Mouse (Mus musculus) hindbrain, embryonic 12.5 days (tissue): ENCODE data around the gene Cd70. TPM values are rescaled to one million over a fixed set of nuclear protein-coding genes. Genes with fewer than 3 reads are reported as not detected.
A peak's percentile ranks its signal among the peaks of the same experiment; 100 is the strongest.

Experiments used
- ATAC-seq: fragments of 200-750 bp; cut with Nextera tagmentation; 2 replicates; pipeline ENCODE4 v1.8.0; 2017; ENCODE audit warnings: moderate TSS enrichment; ENCODE audit not compliant: low FRiP score
- H3K27ac ChIP-seq: fragments of 300-500 bp; sonication (generic); 2 replicates; pipeline ENCODE4 v1.5.1; 2016; ENCODE audit warnings: mild to moderate bottlenecking
- H3K27me3 ChIP-seq: fragments of 300-500 bp; sonication (generic); 2 replicates; pipeline ENCODE4 v1.6.1; 2016; ENCODE audit warnings: mild to moderate bottlenecking
- H3K36me3 ChIP-seq: fragments of 300-500 bp; sonication (generic); 2 replicates; pipeline ENCODE4 v1.6.1; 2016; ENCODE audit warnings: mild to moderate bottlenecking
- H3K4me1 ChIP-seq: fragments of 300-500 bp; sonication (generic); 2 replicates; pipeline ENCODE4 v1.6.1; 2016
- H3K4me2 ChIP-seq: fragments of 300-500 bp; sonication (generic); replicated peaks from 2 replicates; pipeline ENCODE4 v1.6.1; 2016; ENCODE audit warnings: mild to moderate bottlenecking
- H3K4me3 ChIP-seq: fragments of 300-500 bp; sonication (generic); 2 replicates; pipeline ENCODE4 v1.5.1; 2016; ENCODE audit warnings: mild to moderate bottlenecking
- H3K9ac ChIP-seq: fragments of 300-500 bp; sonication (generic); 2 replicates; pipeline ENCODE4 v1.6.1; 2016; ENCODE audit warnings: mild to moderate bottlenecking, moderate library complexity
- H3K9me3 ChIP-seq: fragments of 300-500 bp; sonication (generic); replicated peaks from 2 replicates; pipeline ENCODE4 v1.6.1; 2016; ENCODE audit warnings: mild to moderate bottlenecking
- WGBS: fragments of 180-500 bp; shearing (Covaris S2); methylation state at CpG from one replicate; pipeline ENCODE4 v1.1.7; 2016; 5-methylcytosine and 5-hydroxymethylcytosine counted together
- polyA plus RNA-seq: library from polyadenylated mRNA; unstranded; fragments of >200 nt; fragmentation: Nextera tagmentation; extraction: Ambion mirVana; gene quantifications from 2 replicates; pipeline ENCODE4 v1.2.1, GENCODE M21; 2016

Cd70 gene
- 0.48 TPM in 1 of 2 replicates, not detected in the other for polyA plus RNA-seq

GRCm38 (mm10) chr17:57148994-57149803 is at the start of gene Cd70:
Cd70 (minus strand) TSS chr17:57149777.
- Histone ChIP-seq H3K9ac (peak within 1 kb of the TSS; percentile 51), H3K27ac (no peak within 1 kb of the TSS), H3K9me3 (no peaks in the 10 kb centered on the region), H3K4me1 (peaks cover 9% of the 10 kb centered on the region), H3K4me2 (peak within 1 kb of the TSS; percentile 65), H3K4me3 (peak within 1 kb of the TSS; percentile 33), H3K36me3 (no peaks in the 10 kb centered on the region), H3K27me3 (peaks cover 46% of the 10 kb centered on the region)
- ATAC-seq, result no peak; the same call in 1 of the 2 replicates
- 5% methylated on average over 38 of the region's 39 CpGs for WGBS

DNA sequence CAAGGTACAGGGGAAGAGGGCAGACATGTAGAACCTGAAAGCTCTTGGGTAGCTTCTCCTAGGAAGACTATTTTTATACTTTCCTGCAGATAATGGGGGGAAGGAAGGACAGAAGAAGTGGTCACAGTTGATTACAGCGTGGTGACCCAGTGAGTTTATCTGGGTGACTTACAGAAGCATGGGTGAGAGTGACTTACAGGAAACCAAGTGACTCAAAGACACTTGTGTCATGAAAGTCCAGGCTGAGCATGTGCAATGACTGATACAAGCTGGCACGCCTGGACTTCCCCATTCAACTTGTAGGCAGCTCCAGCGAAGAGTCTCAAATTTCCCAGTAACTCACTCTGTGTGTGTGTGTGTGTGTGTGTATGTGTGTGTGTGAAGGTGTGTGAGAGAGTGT is 48.7 kb upstream of the Cd70 start:
- no peaks in the 10 kb centered on the region for H3K9me3 ChIP-seq
- no peak overlapping the region for H3K4me2 ChIP-seq
- no peaks in the 10 kb centered on the region for H3K27me3 ChIP-seq
- no peaks in the 10 kb centered on the region for H3K4me1 ChIP-seq
- WGBS, result 84% methylated on average over 3 of the region's 3 CpGs
- H3K4me3 ChIP-seq, result no peak overlapping the region
- ATAC-seq, result no peak
- H3K9ac ChIP-seq, result no peak overlapping the region
- H3K36me3 ChIP-seq, result no peaks in the 10 kb centered on the region
- no peak overlapping the region for H3K27ac ChIP-seq

DNA sequence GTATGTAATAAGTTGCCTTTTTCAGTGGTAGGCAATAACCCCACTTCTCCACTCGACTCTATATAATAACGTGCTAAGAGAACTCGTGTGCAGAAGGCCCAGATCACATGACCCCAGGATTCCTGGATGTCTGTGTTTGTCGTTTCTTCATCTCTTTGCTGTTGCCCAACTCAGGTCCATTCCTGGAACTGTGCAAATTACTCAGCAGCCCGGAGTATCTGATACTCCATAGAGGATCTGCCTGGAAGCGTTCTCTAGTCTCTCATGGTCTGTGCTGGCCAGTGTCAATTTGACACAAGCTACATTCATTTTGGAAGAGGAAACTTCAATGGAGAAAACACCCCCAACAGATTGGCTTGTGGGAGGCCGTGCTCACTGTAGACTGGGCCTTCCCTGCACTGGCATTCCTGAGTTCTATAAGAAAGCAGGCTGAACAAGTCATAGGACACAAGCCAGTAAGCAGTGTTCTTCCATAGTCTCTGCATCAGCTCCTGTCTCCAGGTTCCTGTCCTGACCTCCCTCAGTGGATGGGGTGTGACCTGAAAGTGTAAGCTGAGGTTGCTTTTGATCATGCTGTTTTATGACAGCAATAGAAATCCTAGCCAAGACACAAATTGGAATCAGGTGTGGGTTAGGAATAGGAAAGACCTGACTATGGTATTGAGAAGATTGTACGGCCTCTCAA is 45.9 kb upstream of the Cd70 start:
- ATAC-seq, result no peak
- H3K36me3 ChIP-seq, result no peaks in the 10 kb centered on the region
- WGBS, result 83% methylated on average over 8 of the region's 8 CpGs
- H3K4me3 ChIP-seq, result no peak overlapping the region
- no peaks in the 10 kb centered on the region for H3K27me3 ChIP-seq
- no peaks in the 10 kb centered on the region for H3K9me3 ChIP-seq
- no peaks in the 10 kb centered on the region for H3K4me1 ChIP-seq
- no peak overlapping the region for H3K9ac ChIP-seq
- H3K4me2 ChIP-seq, result no peak overlapping the region
- no peak overlapping the region for H3K27ac ChIP-seq

DNA sequence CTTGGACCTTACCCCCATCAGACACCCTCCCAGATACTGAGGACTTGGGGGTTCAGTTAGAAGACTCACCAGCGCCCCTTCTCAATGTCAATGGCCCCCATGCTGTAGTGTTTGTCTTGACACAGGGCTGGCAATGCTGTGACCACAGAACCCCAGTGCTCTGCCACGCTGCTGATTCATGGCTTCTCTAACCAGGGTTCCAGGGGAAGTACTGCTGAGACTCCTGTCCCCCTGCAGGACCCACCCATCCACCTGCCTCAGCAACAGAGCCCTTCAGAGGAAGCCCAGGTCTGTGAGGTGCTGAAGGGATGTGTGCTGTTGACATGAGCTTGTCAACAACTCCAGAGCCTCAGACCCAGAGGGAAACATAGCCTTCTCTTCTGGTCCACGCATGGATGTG is 45.2 kb upstream of the Cd70 start:
- no peaks in the 10 kb centered on the region for H3K4me1 ChIP-seq
- H3K27ac ChIP-seq, result no peak overlapping the region
- WGBS, result 74% methylated on average over 3 of the region's 3 CpGs
- no peak for ATAC-seq
- no peak overlapping the region for H3K4me2 ChIP-seq
- H3K9me3 ChIP-seq, result no peaks in the 10 kb centered on the region
- H3K27me3 ChIP-seq, result no peaks in the 10 kb centered on the region
- no peak overlapping the region for H3K9ac ChIP-seq
- H3K36me3 ChIP-seq, result no peaks in the 10 kb centered on the region
- H3K4me3 ChIP-seq, result no peak overlapping the region

GRCm38 (mm10) chr17:57194041-57194507 is 44.5 kb upstream of the Cd70 start, which contains the start of gene Tnfsf14:
Tnfsf14 (minus strand) TSS chr17:57194177.
- 84% methylated on average over 11 of the region's 11 CpGs for WGBS
- no peak for ATAC-seq
- Histone ChIP-seq H3K27me3 (no peaks in the 10 kb centered on the region), H3K9ac (no peak within 1 kb of the TSS), H3K36me3 (no peaks in the 10 kb centered on the region), H3K27ac (no peak within 1 kb of the TSS), H3K9me3 (no peaks in the 10 kb centered on the region), H3K4me3 (no peak within 1 kb of the TSS), H3K4me1 (no peaks in the 10 kb centered on the region), H3K4me2 (no peak within 1 kb of the TSS)

GRCm38 (mm10) chr17:57188510-57189192 is 39.1 kb upstream of the Cd70 start:
- H3K27me3 ChIP-seq, result no peaks in the 10 kb centered on the region
- H3K4me2 ChIP-seq, result no peak overlapping the region
- no peak overlapping the region for H3K9ac ChIP-seq
- H3K36me3 ChIP-seq, result no peaks in the 10 kb centered on the region
- WGBS, result 86% methylated on average over 12 of the region's 12 CpGs
- H3K27ac ChIP-seq, result no peak overlapping the region
- no peak for ATAC-seq
- H3K9me3 ChIP-seq, result no peaks in the 10 kb centered on the region
- no peaks in the 10 kb centered on the region for H3K4me1 ChIP-seq
- H3K4me3 ChIP-seq, result no peak overlapping the region

- no peak for ATAC-seq
- WGBS, result 80% methylated on average over 2 of the region's 2 CpGs
- H3K4me1 ChIP-seq, result no peaks in the 10 kb centered on the region
Measured at GRCm38 (mm10) chr17:57185641-57186040, 36.1 kb upstream of the Cd70 start.

GRCm38 (mm10) chr17:57182871-57183270 is 33.3 kb upstream of the Cd70 start:
- no peak overlapping the region for H3K4me2 ChIP-seq
- no peaks in the 10 kb centered on the region for H3K36me3 ChIP-seq
- 72% methylated on average over 3 of the region's 3 CpGs for WGBS
- no peak overlapping the region for H3K27ac ChIP-seq
- H3K4me3 ChIP-seq, result no peak overlapping the region
- H3K9ac ChIP-seq, result no peak overlapping the region
- no peaks in the 10 kb centered on the region for H3K9me3 ChIP-seq
- H3K4me1 ChIP-seq, result no peaks in the 10 kb centered on the region
- ATAC-seq, result no peak
- H3K27me3 ChIP-seq, result no peaks in the 10 kb centered on the region

More at GRCm38 (mm10) chr17:57185641-57186040, 36.1 kb upstream of the Cd70 start:
- H3K27me3 ChIP-seq, result no peaks in the 10 kb centered on the region
- no peak overlapping the region for H3K4me3 ChIP-seq
- no peak overlapping the region for H3K9ac ChIP-seq
- no peak overlapping the region for H3K27ac ChIP-seq
- no peak overlapping the region for H3K4me2 ChIP-seq
- H3K36me3 ChIP-seq, result no peaks in the 10 kb centered on the region
- H3K9me3 ChIP-seq, result no peaks in the 10 kb centered on the region

DNA sequence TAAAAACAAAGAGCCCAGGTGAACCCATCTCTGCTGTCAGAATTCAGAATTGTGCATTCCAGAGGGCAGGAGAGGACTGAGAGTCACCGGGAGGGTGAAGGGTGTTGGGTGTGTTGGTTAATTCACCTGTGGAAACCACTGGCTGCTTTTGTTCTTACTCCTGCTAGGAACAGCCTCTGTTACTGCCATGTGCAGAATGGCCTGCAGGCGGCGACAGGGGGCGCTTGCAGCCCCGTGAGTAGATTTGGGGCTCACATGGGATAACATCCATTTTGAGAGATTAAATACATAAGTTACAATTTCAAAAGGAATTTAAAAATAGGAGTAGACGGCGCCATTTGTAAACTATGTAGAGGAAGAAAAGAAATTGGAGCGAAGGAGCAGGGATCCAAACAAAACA is 30.8 kb upstream of the Cd70 start:
- no peak for ATAC-seq
- Histone ChIP-seq H3K27me3 (no peaks in the 10 kb centered on the region), H3K27ac (no peak overlapping the region), H3K4me2 (no peak overlapping the region), H3K4me3 (no peak overlapping the region), H3K4me1 (no peaks in the 10 kb centered on the region), H3K9me3 (no peaks in the 10 kb centered on the region), H3K9ac (no peak overlapping the region), H3K36me3 (no peaks in the 10 kb centered on the region)
- WGBS, result 32% methylated on average over 8 of the region's 8 CpGs

- no peak for ATAC-seq
- no peaks in the 10 kb centered on the region for H3K27me3 ChIP-seq
- no peak overlapping the region for H3K4me2 ChIP-seq
- no peaks in the 10 kb centered on the region for H3K36me3 ChIP-seq
- no peak overlapping the region for H3K9ac ChIP-seq
- WGBS, result 79% methylated on average over 4 of the region's 4 CpGs
- no peaks in the 10 kb centered on the region for H3K4me1 ChIP-seq
- H3K9me3 ChIP-seq, result no peaks in the 10 kb centered on the region
- H3K27ac ChIP-seq, result no peak overlapping the region
- no peak overlapping the region for H3K4me3 ChIP-seq
Measured at GRCm38 (mm10) chr17:57173351-57173750, 23.8 kb upstream of the Cd70 start.

DNA sequence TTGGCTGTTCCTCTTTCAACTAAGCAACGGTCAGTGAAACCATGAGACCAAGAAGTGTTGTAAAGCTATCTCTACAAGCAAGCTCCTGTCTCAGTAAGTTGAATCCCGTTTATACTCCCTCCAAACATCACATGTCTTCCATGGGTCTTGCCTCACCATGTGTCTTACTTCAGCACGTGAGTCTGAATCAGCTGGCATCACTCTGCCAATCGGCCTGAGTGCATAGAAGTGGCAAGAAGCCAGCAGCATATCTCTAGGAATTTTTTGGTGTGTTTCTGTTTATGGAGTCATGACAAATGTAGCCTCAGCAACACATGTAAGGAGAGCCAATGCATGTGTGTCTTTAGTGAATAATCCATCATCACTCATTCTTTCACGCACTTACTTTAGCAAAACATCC is 22.8 kb upstream of the Cd70 start:
- no peak overlapping the region for H3K27ac ChIP-seq
- no peaks in the 10 kb centered on the region for H3K36me3 ChIP-seq
- H3K4me3 ChIP-seq, result no peak overlapping the region
- no peak overlapping the region for H3K4me2 ChIP-seq
- H3K9ac ChIP-seq, result no peak overlapping the region
- WGBS, result 76% methylated on average over 5 of the region's 5 CpGs
- H3K27me3 ChIP-seq, result no peaks in the 10 kb centered on the region
- no peaks in the 10 kb centered on the region for H3K9me3 ChIP-seq
- no peaks in the 10 kb centered on the region for H3K4me1 ChIP-seq
- no peak for ATAC-seq

GRCm38 (mm10) chr17:57170616-57171260 is 21.2 kb upstream of the Cd70 start:
- Histone ChIP-seq H3K9me3 (no peaks in the 10 kb centered on the region), H3K27me3 (peaks cover 3% of the 10 kb centered on the region; the same call in 1 of the 2 replicates), H3K4me1 (no peaks in the 10 kb centered on the region), H3K4me2 (no peak overlapping the region), H3K4me3 (no peak overlapping the region), H3K27ac (no peak overlapping the region), H3K9ac (no peak overlapping the region), H3K36me3 (no peaks in the 10 kb centered on the region)
- 60% methylated on average over 5 of the region's 5 CpGs for WGBS
- no peak for ATAC-seq
